Mouse (Mus musculus) heart, postnatal 25 days (tissue): ENCODE data around the gene Pop7. TPM values are rescaled to one million over a fixed set of nuclear protein-coding genes. Genes with fewer than 3 reads are reported as not detected.

ENCODE experiments used
- microRNA-seq: library from miRNA; unstranded; fragments of <30 nt; microRNA quantifications from one replicate; pipeline ENCODE4 v1.2.0, GENCODE M21; 2022
- total RNA-seq, 2 experiments: library from RNA; stranded (reverse); gene quantifications; 2 replicates each; pipeline ENCODE4 v1.2.3; 2021

The Pop7 gene
- total RNA-seq, 2 experiments from 2014 or later: 14.8 to 15.3 TPM

Small RNA genes within 50 kb of the gene (microRNA-seq; reads per million reads assigned to microRNA genes)
- gene Mir6418: not detected

Other genes with a start within 250 kb of the Pop7 start
- gene Ache, start 215.0 kb downstream of the Pop7 start, total RNA-seq: 1 to 10 TPM; 1.4 to 2.2 TPM
- 1 to 10 TPM; 8.3 to 8.7 TPM for gene Ufsp1, start 207.9 kb downstream of the Pop7 start, total RNA-seq
- gene Srrt, start 194.8 kb downstream of the Pop7 start, total RNA-seq: 10 to 100 TPM; 67.1 to 67.7 TPM
- gene Trip6, start 188.1 kb downstream of the Pop7 start, total RNA-seq: 10 to 100 TPM; 10.8 to 13.3 TPM
- gene Slc12a9, start 168.9 kb downstream of the Pop7 start, total RNA-seq: 1 to 10 TPM; 2.7 to 3.0 TPM
- gene Ephb4, start 152.4 kb downstream of the Pop7 start, total RNA-seq: 10 to 100 TPM; 52.5 to 64.2 TPM
- not detected for gene Zan, start 25.5 kb downstream of the Pop7 start, total RNA-seq
- 10 to 100 TPM; 28.6 to 29.1 TPM for gene Gigyf1, start 16.0 kb upstream of the Pop7 start, total RNA-seq
- not detected for gene Epo, start 30.7 kb upstream of the Pop7 start, total RNA-seq
- 100 to 1,000 TPM; 245 to 246 TPM for gene Gnb2, start 31.0 kb upstream of the Pop7 start, total RNA-seq
- not detected for gene Actl6b, start 51.0 kb upstream of the Pop7 start, total RNA-seq
- under 1 TPM in 1 of 2 experiments, not detected in 1; 0.08 TPM for gene Tfr2, start 67.3 kb upstream of the Pop7 start, total RNA-seq
- 10 to 100 TPM; 16.2 to 17.5 TPM for gene Mospd3, start 98.5 kb upstream of the Pop7 start, total RNA-seq
- 10 to 100 TPM; 66.9 to 71.3 TPM for gene Pcolce, start 111.3 kb upstream of the Pop7 start, total RNA-seq
- under 1 TPM; 0.11 to 0.36 TPM for gene Fbxo24, start 126.5 kb upstream of the Pop7 start, total RNA-seq
- gene Lrch4, start 126.6 kb upstream of the Pop7 start, total RNA-seq: 10 to 100 TPM; 17.6 to 18.2 TPM
- gene Gm20605, start 126.7 kb upstream of the Pop7 start, total RNA-seq: 1 to 10 TPM; 3.2 to 4.5 TPM
- 1 to 10 TPM; 3.0 to 3.9 TPM for gene Sap25, start 138.8 kb upstream of the Pop7 start, total RNA-seq
- gene Irs3, start 143.2 kb upstream of the Pop7 start, total RNA-seq: under 1 TPM; 0.29 to 0.48 TPM
- gene Agfg2, start 182.2 kb upstream of the Pop7 start, total RNA-seq: 10 to 100 TPM; 11.8 to 13.3 TPM
- gene Nyap1, start 239.1 kb upstream of the Pop7 start, total RNA-seq: under 1 TPM; 0.98 to 0.99 TPM
- gene Tsc22d4, start 243.2 kb upstream of the Pop7 start, total RNA-seq: 100 to 1,000 TPM; 282 to 288 TPM